Comparison of ENCODE assay signal across 10 mouse cellular contexts in genomic region chr4:87086933-87087577, GRCm38 (mm10).
DNase-seq lines count a peak whose midpoint lies in the region; ATAC-seq and TF ChIP-seq lines count a peak whose summit lies in the region.
"Had no signal": no experiment of that assay in that cellular context is flagged by ENCODE, and none has a peak within 500 bp of the region (broad histone marks: within the 10 kb centered on the region; RNA-seq: fewer than 3 reads in every experiment).

No protein-coding gene starts in this region.

- no peak for TF ChIP-seq RAD21 in CH12.LX (IDR thresholded peaks at IDR 0.05; ENCODE audit: low read depth, low read length)

- no peak overlapping the region for H3K9ac ChIP-seq in CH12.LX (ENCODE audit: insufficient read depth, low read depth)
- no peak overlapping the region for H3K9ac ChIP-seq in limb, embryonic 14.5 days (ENCODE audit: low read depth, low read length, severe bottlenecking)
- H3K9ac ChIP-seq: limb, embryonic 13.5 days had no signal

- WGBS in limb, embryonic 14.5 days, result 45% methylated on average over 11 of the region's 11 CpGs

- no peak for ATAC-seq in limb, embryonic 14.5 days (ENCODE audit: low FRiP score, low read depth)
- ATAC-seq in granulocyte monocyte progenitor cell, adult 5-6 weeks (replicated peaks; ENCODE audit: poor library complexity, severe bottlenecking), result no peak

- no peak overlapping the region for H3K4me3 ChIP-seq in CH12.LX (replicated peaks in 1 of 3; ENCODE audit: low read depth in 2 of 3, low read length in 2 of 3, poor library complexity in 1 of 3)
- H3K4me3 ChIP-seq in limb, embryonic 14.5 days (replicated peaks; ENCODE audit: low read length), result no peak overlapping the region
- H3K4me3 ChIP-seq: limb, embryonic 13.5 days had no signal

- H3K27ac ChIP-seq in CH12.LX (ENCODE audit: insufficient read depth, low read depth), result no peak overlapping the region
- H3K27ac ChIP-seq in limb, embryonic 14.5 days (replicated peaks; ENCODE audit: low read depth, low read length), result no peak overlapping the region
- H3K27ac ChIP-seq: limb, embryonic 13.5 days had no signal

- H3K36me3 ChIP-seq in CH12.LX (replicated peaks in 1 of 2; ENCODE audit: control insufficient read depth in 1 of 2, insufficient read depth in 1 of 2, low read length in 1 of 2), result no peaks in the 10 kb centered on the region
- no peaks in the 10 kb centered on the region for H3K36me3 ChIP-seq in limb, embryonic 14.5 days (ENCODE audit: control insufficient read depth, insufficient read depth, low read length)
- H3K36me3 ChIP-seq: limb, embryonic 13.5 days had no signal

- H3K9me3 ChIP-seq in CH12.LX (replicated peaks; ENCODE audit: low read length), result no peaks in the 10 kb centered on the region
- no peaks in the 10 kb centered on the region for H3K9me3 ChIP-seq in limb, embryonic 14.5 days (ENCODE audit: control insufficient read depth, low read length)
- H3K9me3 ChIP-seq: limb, embryonic 13.5 days had no signal

- no peak overlapping the region for H3K4me2 ChIP-seq in CH12.LX (ENCODE audit: insufficient read depth, low read depth, poor library complexity, severe bottlenecking)
- no peak overlapping the region for H3K4me2 ChIP-seq in limb, embryonic 14.5 days (replicated peaks; ENCODE audit: low read depth, low read length, severe bottlenecking)
- H3K4me2 ChIP-seq: limb, embryonic 13.5 days had no signal

- TF ChIP-seq POLR2A in CH12.LX (IDR thresholded peaks at IDR 0.05; ENCODE audit: low read depth, low read length), result no peak
- TF ChIP-seq POLR2A in limb, embryonic 14.5 days (IDR thresholded peaks at IDR 0.05; ENCODE audit: borderline replicate concordance, extremely low read depth, insufficient read depth, insufficient read length), result no peak

- no peaks in the 10 kb centered on the region for H3K79me2 ChIP-seq in CH12.LX (replicated peaks; ENCODE audit: control insufficient read depth, extremely low read depth, insufficient read depth, poor library complexity, severe bottlenecking)

- H3K4me1 ChIP-seq in CH12.LX (ENCODE audit: control insufficient read depth in 1 of 2, insufficient read depth in 2 of 2), result peaks cover 2 to 54% of the 10 kb centered on the region in 2 experiments; a peak in 3 of 4 replicates
- no peaks in the 10 kb centered on the region for H3K4me1 ChIP-seq in limb, embryonic 14.5 days (ENCODE audit: control insufficient read depth, insufficient read depth, low read length)

- dilution Hi-C loops in CH12.LX (cut with MboI; ENCODE audit: extremely low pct_ligation_motif_present, extremely low pct_unique_long_range_greater_than_20kb, low sequenced_read_pairs), result no loop called here

- TF ChIP-seq EP300 in CH12.LX (IDR thresholded peaks at IDR 0.05; ENCODE audit: low read length), result no peak

- in situ Hi-C loops in CH12.LX (cut with MboI; ENCODE audit: low pct_ligation_motif_present, low pct_unique_long_range_greater_than_20kb, low sequenced_read_pairs), result no loop called here

- H3K27me3 ChIP-seq in CH12.LX (replicated peaks), result no peaks in the 10 kb centered on the region
- H3K27me3 ChIP-seq in limb, embryonic 14.5 days (ENCODE audit: control insufficient read depth, insufficient read depth, low read length), result no peaks in the 10 kb centered on the region
- H3K27me3 ChIP-seq: limb, embryonic 13.5 days had no signal

- DNase-seq in adrenal gland, postnatal 10 days, result peak; percentile 23
- DNase-seq in adrenal gland, adult 2 months, result no peak
- peak; percentile 29 for DNase-seq in CH12.LX (ENCODE audit: extremely low read depth)
- peak; percentile 19 for DNase-seq in gastrocnemius, postnatal 14 days
- DNase-seq in limb, embryonic 14.5 days (ENCODE audit: low spot score), result peak; percentile 54
- no peak for DNase-seq in right cerebral cortex, adult 2 months (ENCODE audit: low spot score in 2 of 2)
- DNase-seq in frontal cortex, postnatal 36 days (ENCODE audit: low spot score in 2 of 2), result no peak
- DNase-seq: B cell, adult 2 months had no signal

- intact Hi-C loops in gastrocnemius, postnatal 14 days (cut with DNase I; ENCODE audit: low total_unique reads), result no loop called here

- no peak for TF ChIP-seq CTCF in CH12.LX (conservative IDR thresholded peaks at IDR 0.05 in 1 of 2, IDR thresholded peaks at IDR 0.05 in 1 of 2; ENCODE audit: low read depth in 2 of 2, low read length in 2 of 2)

TF ChIP-seq in CH12.LX, 34 proteins besides CTCF, POLR2A, EP300 and RAD21:
- TF ChIP-seq MYC (IDR thresholded peaks at IDR 0.05; ENCODE audit: low read depth, low read length) (no peak), TCF12 (IDR thresholded peaks at IDR 0.05; ENCODE audit: low read depth, low read length) (no peak), JUN (IDR thresholded peaks at IDR 0.05; ENCODE audit: insufficient read depth, low read depth, low read length) (no peak), ETS1 (conservative IDR thresholded peaks at IDR 0.05; ENCODE audit: low read depth, low read length) (0 out of 2 replicates have a peak, but pooled peaks have one; percentile 8), ELF1 (IDR thresholded peaks at IDR 0.05; ENCODE audit: low read depth, low read length) (no peak), MAFK (IDR thresholded peaks at IDR 0.05; ENCODE audit: insufficient replicate concordance, low read length) (no peak), NELFE (IDR thresholded peaks at IDR 0.05; ENCODE audit: low read depth, low read length) (no peak), CHD1 (IDR thresholded peaks at IDR 0.05; ENCODE audit: low read depth, low read length) (no peak), MEF2A (IDR thresholded peaks at IDR 0.05; ENCODE audit: borderline replicate concordance, low read depth, low read length) (no peak)

Comparison
In these comparisons a context has a peak if more than half of its experiments do, and no peak if none do; other contexts are left out.
1. DNase-seq: peak in adrenal gland, postnatal 10 days (single experiment), CH12.LX (single experiment), gastrocnemius, postnatal 14 days (single experiment) and limb, embryonic 14.5 days (single experiment); none in adrenal gland, adult 2 months (single experiment), right cerebral cortex, adult 2 months (0 of 2) and frontal cortex, postnatal 36 days (0 of 2).